Mouse (Mus musculus) heart, postnatal 0 days (tissue): ENCODE results near the gene St6galnac3. TPM values are rescaled to one million over a fixed set of nuclear protein-coding genes. Genes with fewer than 3 reads are reported as not detected.

Experiments
- ATAC-seq: fragments of 200-750 bp; cut with Nextera tagmentation; 2 replicates; pipeline ENCODE4 v1.8.0; 2017; ENCODE audit warnings: low read depth, moderate number of reproducible peaks, moderate library complexity; ENCODE audit not compliant: insufficient read depth
- DNase-seq: peaks from one replicate; pipeline ENCODE4 v3.0.0-alpha.2; 2016; ENCODE audit warnings: low spot score
- H3K27ac ChIP-seq: fragments of 300-500 bp; sonication (generic); 2 replicates; pipeline ENCODE4 v1.5.1; 2014; ENCODE audit warnings: low read depth, mild to moderate bottlenecking
- H3K27me3 ChIP-seq: fragments of 300-500 bp; sonication (generic); 2 replicates; pipeline ENCODE4 v1.6.1; 2014; ENCODE audit warnings: low read length, mixed read lengths; ENCODE audit not compliant: control insufficient read depth, insufficient read depth
- H3K36me3 ChIP-seq: fragments of 300-500 bp; sonication (generic); replicated peaks from 2 replicates; pipeline ENCODE4 v1.6.1; 2014; ENCODE audit warnings: low read length, mixed read lengths; ENCODE audit not compliant: control insufficient read depth, insufficient read depth
- H3K4me1 ChIP-seq: fragments of 300-500 bp; sonication (generic); 2 replicates; pipeline ENCODE4 v1.6.1; 2014; ENCODE audit warnings: antibody characterized with exemption; ENCODE audit not compliant: control insufficient read depth, insufficient read depth
- H3K4me2 ChIP-seq: fragments of 300-500 bp; sonication (generic); 2 replicates; pipeline ENCODE4 v1.6.1; 2014; ENCODE audit warnings: low read depth, mild to moderate bottlenecking, low read length, moderate library complexity
- H3K4me3 ChIP-seq: fragments of 300-500 bp; sonication (generic); 2 replicates; pipeline ENCODE4 v1.5.1; 2014; ENCODE audit warnings: low read depth, low read length
- H3K9ac ChIP-seq: fragments of 300-500 bp; sonication (generic); replicated peaks from 2 replicates; pipeline ENCODE4 v1.6.1; 2014; ENCODE audit warnings: low read depth, low read length, mixed read lengths
- H3K9me3 ChIP-seq: fragments of 300-500 bp; sonication (generic); replicated peaks from 2 replicates; pipeline ENCODE4 v1.6.1; 2016; ENCODE audit warnings: low read length; ENCODE audit not compliant: control insufficient read depth
- CTCF ChIP-seq: IDR thresholded peaks from 2 replicates; pipeline ENCODE4 v1.5.1; 2016; ENCODE audit warnings: antibody characterized with exemption, control low read depth, low read depth
- EP300 ChIP-seq: IDR thresholded peaks from 2 replicates; pipeline ENCODE4 v1.6.1; 2016; ENCODE audit warnings: antibody characterized with exemption, low read depth
- WGBS: fragments of 180-500 bp; shearing (Covaris S2); extraction: QIAGEN DNeasy Blood & Tissue Kit; methylation state at CpG from one replicate; pipeline ENCODE4 v1.1.7; 2014; 5-methylcytosine and 5-hydroxymethylcytosine counted together
- polyA plus RNA-seq: library from polyadenylated mRNA; unstranded; fragments of >200 nt; fragmentation: Nextera tagmentation; extraction: Ambion mirVana; gene quantifications from 2 replicates; pipeline ENCODE4 v1.2.1, GENCODE M21; 2015
- total RNA-seq: library from RNA; depleted of rRNA; stranded (reverse); fragments of >200 nt; gene quantifications from 2 replicates; pipeline ENCODE4 v1.2.3, GENCODE M21; 2014; ENCODE audit warnings: low replicate concordance

Gene St6galnac3
- total and polyA plus RNA-seq, 2 experiments from 2014 or later = 9.7 to 22.5 TPM

DNA sequence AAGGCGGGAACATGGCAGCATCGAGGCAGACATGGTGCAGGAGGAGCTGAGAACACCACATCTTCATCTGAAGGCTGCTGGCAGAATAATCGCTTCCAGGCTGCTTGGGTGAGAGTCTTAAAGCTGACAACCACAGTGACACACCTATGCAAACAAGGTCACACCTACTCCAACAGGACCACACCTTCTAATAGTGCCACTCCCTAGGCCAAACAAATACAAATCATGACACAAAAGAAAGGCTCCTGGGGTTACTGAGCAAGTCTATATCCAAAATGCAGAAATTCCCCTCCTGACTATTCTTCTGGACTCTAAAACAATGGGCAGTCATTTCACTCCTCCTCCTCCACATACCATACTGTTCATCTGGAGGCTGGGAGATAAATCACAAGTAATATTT is 365.0 kb downstream of the St6galnac3 start:
- ATAC-seq (no peak), DNase-seq (no peak)
- Histone ChIP-seq H3K4me2 (no peak overlapping the region), H3K9ac (no peak overlapping the region), H3K27ac (no peak overlapping the region), H3K4me1 (no peaks in the 10 kb centered on the region), H3K9me3 (no peaks in the 10 kb centered on the region), H3K4me3 (no peak overlapping the region), H3K36me3 (no peaks in the 10 kb centered on the region), H3K27me3 (no peaks in the 10 kb centered on the region)
- TF ChIP-seq CTCF (no peak), EP300 (no peak)
- WGBS = 87% methylated on average over 3 of the region's 3 CpGs

DNA sequence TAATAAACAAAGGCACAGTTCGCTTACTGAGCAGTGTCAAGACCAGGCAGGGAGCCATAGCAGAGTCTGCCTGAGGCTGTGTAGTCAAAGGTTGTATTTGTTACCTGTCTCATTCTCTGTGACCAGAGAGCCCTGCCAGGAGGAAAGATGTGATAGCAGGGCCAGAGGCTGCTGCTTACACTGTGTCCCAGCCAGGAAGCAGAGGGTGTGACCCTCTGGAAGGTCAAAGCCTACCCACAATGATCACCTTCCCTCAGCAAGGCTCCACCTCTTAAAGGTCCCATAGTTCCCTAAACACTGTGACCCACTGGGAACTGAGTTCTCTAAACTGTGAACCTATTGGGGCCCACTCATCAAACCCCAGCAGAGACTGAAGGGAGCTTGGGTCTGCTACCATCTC is 368.9 kb downstream of the St6galnac3 start:
- Histone ChIP-seq H3K27me3 (no peaks in the 10 kb centered on the region), H3K4me1 (no peaks in the 10 kb centered on the region), H3K36me3 (no peaks in the 10 kb centered on the region), H3K4me2 (no peak overlapping the region), H3K27ac (no peak overlapping the region), H3K4me3 (no peak overlapping the region), H3K9ac (no peak overlapping the region), H3K9me3 (no peaks in the 10 kb centered on the region)
- 77% methylated on average over 1 of the region's 1 CpGs for WGBS
- TF ChIP-seq CTCF (no peak), EP300 (no peak)
- ATAC-seq (no peak), DNase-seq (no peak)

DNA sequence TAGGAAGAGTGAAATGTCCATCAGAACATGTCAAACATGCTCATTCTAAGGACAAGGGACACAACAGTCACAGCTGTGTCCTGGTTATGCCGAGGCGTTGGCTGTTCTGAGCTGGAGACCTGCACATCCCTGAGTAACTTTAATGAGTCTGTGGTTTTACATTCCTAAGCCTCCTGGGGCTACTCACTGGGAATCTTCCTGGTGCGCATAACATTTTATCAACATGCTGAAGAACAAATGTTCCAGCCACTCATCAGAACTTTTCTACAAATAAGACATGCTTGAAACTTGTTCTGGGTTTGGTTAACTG is 370.0 kb downstream of the St6galnac3 start:
- TF ChIP-seq CTCF (no peak), EP300 (no peak)
- Histone ChIP-seq H3K9ac (no peak overlapping the region), H3K36me3 (no peaks in the 10 kb centered on the region), H3K27ac (no peak overlapping the region), H3K4me2 (no peak overlapping the region), H3K27me3 (no peaks in the 10 kb centered on the region), H3K4me1 (no peaks in the 10 kb centered on the region), H3K9me3 (no peaks in the 10 kb centered on the region), H3K4me3 (no peak overlapping the region)
- 79% methylated on average over 3 of the region's 3 CpGs for WGBS
- no peak for DNase-seq
- no peak for ATAC-seq

DNA sequence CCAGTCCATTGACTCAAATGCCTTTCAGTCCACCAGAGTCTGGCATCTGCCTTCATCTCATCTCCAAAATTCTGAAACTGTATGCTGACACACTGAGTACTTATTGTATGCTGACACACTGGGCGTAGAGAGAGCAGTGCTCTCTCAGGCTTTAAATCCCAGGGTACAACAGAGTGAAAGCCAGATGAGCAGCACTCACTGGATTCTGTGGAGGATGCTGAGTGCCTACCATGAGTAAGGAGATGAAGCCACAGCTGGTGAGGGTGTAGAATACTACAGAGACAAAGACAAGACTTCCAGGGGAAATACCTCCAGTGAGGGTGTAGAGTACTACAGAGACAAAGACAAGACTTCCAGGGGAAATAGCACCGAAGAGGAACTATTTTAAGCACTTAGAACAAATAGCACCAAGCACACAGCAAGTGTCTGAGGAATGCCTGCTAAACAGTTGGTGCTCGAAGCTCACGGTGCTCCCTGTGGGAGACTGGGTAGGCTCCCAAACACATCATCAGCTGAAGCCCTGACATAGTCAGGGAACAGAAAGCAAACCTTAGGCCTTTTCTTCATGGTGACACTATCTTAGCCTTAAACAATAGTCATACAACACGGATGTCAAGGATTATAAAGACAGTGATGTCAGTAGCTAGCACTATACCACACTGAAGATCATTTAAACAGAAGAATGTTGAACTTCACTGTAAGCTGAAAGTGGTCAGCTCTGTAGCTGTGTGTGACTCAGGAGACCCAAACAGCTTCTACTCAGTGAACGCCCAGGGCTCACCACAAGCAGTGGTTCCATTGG is 370.6 kb downstream of the St6galnac3 start:
- WGBS = 46% methylated on average over 6 of the region's 6 CpGs
- Histone ChIP-seq H3K4me3 (no peak overlapping the region), H3K27me3 (no peaks in the 10 kb centered on the region), H3K36me3 (no peaks in the 10 kb centered on the region), H3K4me2 (no peak overlapping the region), H3K9ac (no peak overlapping the region), H3K4me1 (no peaks in the 10 kb centered on the region), H3K27ac (no peak overlapping the region), H3K9me3 (no peaks in the 10 kb centered on the region)
- ATAC-seq (no peak), DNase-seq (no peak)
- TF ChIP-seq EP300 = no peak
- no peak for TF ChIP-seq CTCF

DNA sequence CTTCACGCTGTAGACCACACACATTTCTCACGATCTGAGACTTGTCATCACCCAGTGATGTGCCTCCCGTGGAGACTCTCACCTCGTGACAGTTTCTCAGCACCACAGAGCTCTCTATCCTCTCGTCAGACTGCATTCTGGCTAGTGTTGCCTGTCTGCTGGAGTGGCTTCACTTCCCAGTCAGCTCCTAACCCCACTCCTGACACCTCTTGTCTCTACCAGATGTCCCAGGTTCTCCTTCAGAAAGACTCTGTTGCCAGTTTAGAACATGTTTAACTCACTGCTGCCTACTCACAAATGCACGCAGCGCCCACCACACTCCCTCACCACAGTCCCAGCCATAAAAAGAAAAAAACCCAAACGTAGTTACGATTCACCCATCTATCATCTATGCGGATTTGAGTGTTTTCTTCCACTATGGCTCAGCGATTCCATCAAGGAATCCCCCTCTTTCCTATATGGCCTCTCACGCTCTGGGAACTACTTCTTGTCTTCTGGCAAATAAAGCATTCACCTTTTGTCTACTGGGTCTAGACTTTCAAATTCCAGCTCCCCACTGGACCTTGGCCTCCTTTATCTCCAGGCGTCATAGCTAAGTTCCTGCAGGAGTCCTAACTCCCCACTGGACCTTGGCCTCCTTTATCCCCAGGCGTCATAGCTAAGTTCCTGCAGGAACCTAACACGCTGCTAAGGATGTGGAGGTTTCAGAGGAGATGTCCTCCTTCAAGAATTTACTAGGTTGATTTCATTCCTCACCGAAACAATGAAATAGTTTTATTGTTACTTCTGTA is 371.5 kb downstream of the St6galnac3 start:
- TF ChIP-seq CTCF (no peak), EP300 (no peak)
- Histone ChIP-seq H3K9me3 (no peaks in the 10 kb centered on the region), H3K4me1 (no peaks in the 10 kb centered on the region), H3K4me3 (no peak overlapping the region), H3K27me3 (no peaks in the 10 kb centered on the region), H3K27ac (no peak overlapping the region), H3K4me2 (no peak overlapping the region), H3K9ac (no peak overlapping the region), H3K36me3 (no peaks in the 10 kb centered on the region)
- ATAC-seq (no peak), DNase-seq (no peak)
- 82% methylated on average over 16 of the region's 16 CpGs for WGBS
